Mouse (Mus musculus) heart, embryonic 10.5 days (tissue): Measurements from ENCODE around the gene Cntnap2. TPM values are rescaled to one million over a fixed set of nuclear protein-coding genes. Genes with fewer than 3 reads are reported as not detected.
"Not testable (repeated sequence)": the region's sequence is repeated elsewhere in the genome, so short reads cannot be mapped to it uniquely, and the experiment has no call there.

Source experiments
- DNase-seq: peaks from one replicate; pipeline ENCODE4 v3.0.0-alpha.2; 2017; ENCODE audit warnings: low spot score
- H3K27ac ChIP-seq: fragments of 300-500 bp; sonication (generic); 2 replicates; pipeline ENCODE4 v1.5.1; 2016; ENCODE audit warnings: mild to moderate bottlenecking
- H3K27me3 ChIP-seq: fragments of 300-500 bp; sonication (generic); 2 replicates; pipeline ENCODE4 v1.6.1; 2016; ENCODE audit warnings: mild to moderate bottlenecking; ENCODE audit not compliant: poor library complexity, insufficient read depth, severe bottlenecking
- H3K36me3 ChIP-seq: fragments of 300-500 bp; sonication (generic); 2 replicates; pipeline ENCODE4 v1.6.1; 2016; ENCODE audit warnings: mild to moderate bottlenecking, moderate library complexity
- H3K4me1 ChIP-seq: fragments of 300-500 bp; sonication (generic); 2 replicates; pipeline ENCODE4 v1.6.1; 2016; ENCODE audit warnings: mild to moderate bottlenecking
- H3K4me3 ChIP-seq: fragments of 300-500 bp; sonication (generic); 2 replicates; pipeline ENCODE4 v1.5.1; 2016; ENCODE audit warnings: mild to moderate bottlenecking, moderate library complexity
- H3K9me3 ChIP-seq: fragments of 300-500 bp; sonication (generic); 2 replicates; pipeline ENCODE4 v1.6.1; 2016; ENCODE audit warnings: mild to moderate bottlenecking, moderate library complexity
- WGBS: fragments of 180-500 bp; shearing (Covaris S2); methylation state at CpG from one replicate; pipeline ENCODE4 v1.1.7; 2016; 5-methylcytosine and 5-hydroxymethylcytosine counted together
- polyA plus RNA-seq: library from polyadenylated mRNA; unstranded; fragments of >200 nt; fragmentation: Nextera tagmentation; extraction: Ambion mirVana; gene quantifications from 2 replicates; pipeline ENCODE4 v1.2.1, GENCODE M21; 2016

Gene Cntnap2
- polyA plus RNA-seq, 1 experiment from 2014 or later = 1.4 TPM

- WGBS = 54% methylated on average over 8 of the region's 8 CpGs
- H3K27ac ChIP-seq, H3K4me1 ChIP-seq, H3K9me3 ChIP-seq, H3K27me3 ChIP-seq, H3K4me3 ChIP-seq, H3K36me3 ChIP-seq, DNase-seq: not testable (repeated sequence)
These were observed 2115.6 kb downstream of the Cntnap2 start for GRCm38 (mm10) chr6:47174580-47175294.

GRCm38 (mm10) chr6:47175356-47176156 is 2116.4 kb downstream of the Cntnap2 start:
- not testable (repeated sequence) for H3K9me3 ChIP-seq, DNase-seq, H3K27me3 ChIP-seq, H3K4me3 ChIP-seq, H3K36me3 ChIP-seq, H3K4me1 ChIP-seq, H3K27ac ChIP-seq
- 28% methylated on average over 10 of the region's 10 CpGs for WGBS

- not testable (repeated sequence) for H3K4me1 ChIP-seq, DNase-seq, H3K27ac ChIP-seq, H3K4me3 ChIP-seq, H3K36me3 ChIP-seq, H3K9me3 ChIP-seq, H3K27me3 ChIP-seq
- 55% methylated on average over 3 of the region's 3 CpGs for WGBS
These were observed 2117.0 kb downstream of the Cntnap2 start for GRCm38 (mm10) chr6:47176157-47176555.

GRCm38 (mm10) chr6:47181372-47181771 is 2122.2 kb downstream of the Cntnap2 start:
- H3K27ac ChIP-seq, H3K4me3 ChIP-seq, H3K27me3 ChIP-seq, H3K4me1 ChIP-seq, H3K9me3 ChIP-seq, H3K36me3 ChIP-seq, DNase-seq: not testable (repeated sequence)
- 77% methylated on average over 5 of the region's 5 CpGs for WGBS

- Histone ChIP-seq H3K27me3 (no peaks in the 10 kb centered on the region), H3K9me3 (no peaks in the 10 kb centered on the region), H3K4me1 (no peaks in the 10 kb centered on the region), H3K27ac (no peak overlapping the region), H3K4me3 (no peak overlapping the region), H3K36me3 (no peaks in the 10 kb centered on the region)
- no peak for DNase-seq
- 64% methylated on average over 2 of the region's 2 CpGs for WGBS
These were observed 2123.1 kb downstream of the Cntnap2 start for GRCm38 (mm10) chr6:47182252-47182651.

- WGBS = 51% methylated on average over 1 of the region's 1 CpGs
- Histone ChIP-seq H3K4me3 (no peak overlapping the region), H3K27ac (no peak overlapping the region), H3K36me3 (no peaks in the 10 kb centered on the region), H3K4me1 (no peaks in the 10 kb centered on the region), H3K27me3 (no peaks in the 10 kb centered on the region), H3K9me3 (no peaks in the 10 kb centered on the region)
- no peak for DNase-seq
These were observed 2123.6 kb downstream of the Cntnap2 start for GRCm38 (mm10) chr6:47182756-47183155.

GRCm38 (mm10) chr6:47183850-47184249 is 2124.7 kb downstream of the Cntnap2 start:
- H3K27ac ChIP-seq, H3K9me3 ChIP-seq, DNase-seq, H3K4me1 ChIP-seq, H3K36me3 ChIP-seq, H3K27me3 ChIP-seq, H3K4me3 ChIP-seq: not testable (repeated sequence)

GRCm38 (mm10) chr6:47188193-47188592 is 2129.0 kb downstream of the Cntnap2 start:
- Histone ChIP-seq H3K9me3 (no peaks in the 10 kb centered on the region), H3K4me3 (no peak overlapping the region), H3K4me1 (0 out of 2 replicates have a peak, but pooled peaks cover 7% of the 10 kb centered on the region), H3K27ac (no peak overlapping the region), H3K36me3 (no peaks in the 10 kb centered on the region), H3K27me3 (no peaks in the 10 kb centered on the region)
- 60% methylated on average over 7 of the region's 7 CpGs for WGBS
- no peak for DNase-seq

GRCm38 (mm10) chr6:47188596-47188995 is 2129.4 kb downstream of the Cntnap2 start:
- not testable (repeated sequence) for H3K9me3 ChIP-seq, H3K36me3 ChIP-seq, H3K4me1 ChIP-seq, H3K27me3 ChIP-seq, H3K27ac ChIP-seq, DNase-seq, H3K4me3 ChIP-seq
- 82% methylated on average over 6 of the region's 6 CpGs for WGBS

GRCm38 (mm10) chr6:47190282-47190681 is 2131.1 kb downstream of the Cntnap2 start:
- no peak overlapping the region for H3K4me3 ChIP-seq
- no peaks in the 10 kb centered on the region for H3K27me3 ChIP-seq
- 0 out of 2 replicates have a peak, but pooled peaks cover 7% of the 10 kb centered on the region for H3K4me1 ChIP-seq
- no peak overlapping the region for H3K27ac ChIP-seq
- no peaks in the 10 kb centered on the region for H3K9me3 ChIP-seq
- 70% methylated on average over 7 of the region's 7 CpGs for WGBS
- DNase-seq = no peak
- H3K36me3 ChIP-seq = no peaks in the 10 kb centered on the region

- Histone ChIP-seq H3K4me1 (0 out of 2 replicates have a peak, but pooled peaks cover 7% of the 10 kb centered on the region), H3K4me3 (peak overlapping the region; percentile 42), H3K27ac (no peak overlapping the region), H3K36me3 (no peaks in the 10 kb centered on the region), H3K27me3 (no peaks in the 10 kb centered on the region), H3K9me3 (no peaks in the 10 kb centered on the region)
- DNase-seq = peak; percentile 80
- WGBS = 21% methylated on average over 7 of the region's 7 CpGs
These were observed 2132.2 kb downstream of the Cntnap2 start for GRCm38 (mm10) chr6:47191277-47191800.

- Histone ChIP-seq H3K27me3 (no peaks in the 10 kb centered on the region), H3K36me3 (no peaks in the 10 kb centered on the region), H3K4me3 (peak overlapping the region; percentile 42), H3K9me3 (no peaks in the 10 kb centered on the region), H3K4me1 (0 out of 2 replicates have a peak, but pooled peaks cover 7% of the 10 kb centered on the region), H3K27ac (no peak overlapping the region; the same call in 1 of the 2 replicates)
- 52% methylated on average over 10 of the region's 10 CpGs for WGBS
- DNase-seq = peak; percentile 80
These were observed 2132.8 kb downstream of the Cntnap2 start for GRCm38 (mm10) chr6:47191940-47192339.

- Histone ChIP-seq H3K27ac (no peak overlapping the region; the same call in 1 of the 2 replicates), H3K4me1 (0 out of 2 replicates have a peak, but pooled peaks cover 7% of the 10 kb centered on the region), H3K9me3 (no peaks in the 10 kb centered on the region), H3K4me3 (no peak overlapping the region; the same call in 1 of the 2 replicates), H3K27me3 (no peaks in the 10 kb centered on the region), H3K36me3 (no peaks in the 10 kb centered on the region)
- DNase-seq = no peak
- WGBS = 63% methylated on average over 9 of the region's 9 CpGs
These were observed 2133.3 kb downstream of the Cntnap2 start for GRCm38 (mm10) chr6:47192478-47192877.
